In the genomic region with DNA sequence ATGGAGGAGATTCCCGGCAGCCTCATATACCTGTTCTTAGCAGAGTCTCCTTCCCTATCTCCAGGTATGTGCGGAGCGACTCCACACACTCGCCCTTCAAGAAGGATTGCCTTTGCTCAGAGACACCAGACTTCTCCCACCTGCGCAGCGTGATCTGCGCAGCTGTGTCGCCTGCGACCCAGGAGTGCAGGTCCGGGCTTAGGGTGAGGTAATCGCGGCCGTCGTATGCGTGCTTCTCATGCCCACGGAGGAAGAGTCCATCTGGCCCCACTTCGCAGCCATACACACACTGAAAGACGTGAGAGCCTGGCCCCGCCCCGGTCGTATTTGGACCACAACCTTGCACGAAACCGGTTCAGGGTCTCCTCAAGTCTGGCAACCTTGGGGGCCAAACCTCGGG, we compare ENCODE assay signal across 12 mouse cellular contexts. TPM values are rescaled to one million over a fixed set of nuclear protein-coding genes. Genes with fewer than 3 reads are reported as not detected.
A peak's percentile ranks its signal among the peaks of the same experiment; 100 is the strongest.
DNase-seq lines count a peak whose midpoint lies in the region; ATAC-seq and TF ChIP-seq lines count a peak whose summit lies in the region.
"Had no signal": no experiment of that assay in that cellular context is flagged by ENCODE, and none has a peak within 500 bp of the region (broad histone marks: within the 10 kb centered on the region; RNA-seq: fewer than 3 reads in every experiment).

No protein-coding gene starts in this region.

- H3K4me1 ChIP-seq in heart, embryonic 15.5 days (replicated peaks), result peaks cover 8% of the 10 kb centered on the region; the same call in 1 of the 2 replicates
- peaks cover 11 to 21% of the 10 kb centered on the region in 2 experiments for H3K4me1 ChIP-seq in ES-E14 (ENCODE audit: control insufficient read depth in 2 of 2, insufficient read depth in 2 of 2, low read length in 2 of 2, poor library complexity in 1 of 2)
- H3K4me1 ChIP-seq in forebrain, embryonic 16.5 days (replicated peaks; ENCODE audit: control insufficient read depth, insufficient read depth, low read length), result no peaks in the 10 kb centered on the region
- H3K4me1 ChIP-seq in midbrain, embryonic 11.5 days (ENCODE audit: control insufficient read depth, insufficient read depth, low read length), result no peaks in the 10 kb centered on the region

- peaks cover 23% of the 10 kb centered on the region for H3K27me3 ChIP-seq in heart, embryonic 15.5 days
- H3K27me3 ChIP-seq in forebrain, embryonic 16.5 days (replicated peaks; ENCODE audit: control insufficient read depth, insufficient read depth, low read length), result peaks cover 19% of the 10 kb centered on the region
- H3K27me3 ChIP-seq in midbrain, embryonic 11.5 days (ENCODE audit: control insufficient read depth, insufficient read depth, low read length), result peaks cover 24% of the 10 kb centered on the region

- no peak overlapping the region for H3K27ac ChIP-seq in heart, embryonic 15.5 days
- H3K27ac ChIP-seq in ES-E14 (ENCODE audit: insufficient read depth, low read depth, low read length, poor library complexity, severe bottlenecking), result peak overlapping the region; percentile 75
- H3K27ac ChIP-seq in forebrain, embryonic 16.5 days (ENCODE audit: low read length), result no peak overlapping the region
- H3K27ac ChIP-seq in midbrain, embryonic 11.5 days (ENCODE audit: low read depth, low read length), result no peak overlapping the region

- DNase-seq in heart, adult 8-10 months (ENCODE audit: low spot score), result no peak
- no peak for DNase-seq in ES-E14 (ENCODE audit: low read depth, low spot score)
- DNase-seq in midbrain, embryonic 11.5 days (ENCODE audit: low spot score, missing footprints), result peak; percentile 87
- no peak for DNase-seq in c-Kit-positive CD71-positive TER-119-positive erythroid progenitor cells, embryonic 14.5 days (ENCODE audit: low spot score)
- no peak for DNase-seq in frontal cortex, postnatal 10 days (ENCODE audit: low spot score in 2 of 2)
- DNase-seq: adrenal gland, postnatal 10 days; liver; thymus, postnatal 14 days had no signal

- no peaks in the 10 kb centered on the region for H3K9me3 ChIP-seq in heart, embryonic 15.5 days (replicated peaks)
- no peaks in the 10 kb centered on the region for H3K9me3 ChIP-seq in ES-E14 (ENCODE audit: control insufficient read depth, insufficient read depth, low read depth, low read length)
- no peaks in the 10 kb centered on the region for H3K9me3 ChIP-seq in forebrain, embryonic 16.5 days (ENCODE audit: control insufficient read depth, low read length)
- no peaks in the 10 kb centered on the region for H3K9me3 ChIP-seq in midbrain, embryonic 11.5 days (ENCODE audit: control insufficient read depth, low read length)

- peak overlapping the region; percentile 58 for H3K4me2 ChIP-seq in heart, embryonic 15.5 days
- H3K4me2 ChIP-seq in forebrain, embryonic 16.5 days (ENCODE audit: low read length), result peak overlapping the region; percentile 5; the same call in 1 of the 2 replicates
- H3K4me2 ChIP-seq in midbrain, embryonic 11.5 days, result peak overlapping the region; percentile 22; the same call in 1 of the 2 replicates

- H3K9ac ChIP-seq in heart, embryonic 15.5 days, result no peak overlapping the region
- peak overlapping the region; percentile 83 for H3K9ac ChIP-seq in ES-E14 (ENCODE audit: insufficient read depth, low read depth, low read length, poor library complexity, severe bottlenecking)
- no peak overlapping the region for H3K9ac ChIP-seq in forebrain, embryonic 16.5 days (replicated peaks; ENCODE audit: low read depth, low read length)
- H3K9ac ChIP-seq in midbrain, embryonic 11.5 days (ENCODE audit: low read length), result no peak overlapping the region

- in situ Hi-C loops in ES-E14 (cut with MboI; ENCODE audit: low sequenced_read_pairs in 2 of 2, unreplicated experiment in 2 of 2), result no loop called here

- H3K4me3 ChIP-seq in heart, embryonic 15.5 days, result peak overlapping the region; percentile 28
- peak overlapping the region; percentile 69 to 81 for H3K4me3 ChIP-seq in ES-E14 (ENCODE audit: insufficient read depth in 1 of 2, low read depth in 1 of 2, low read length in 2 of 2, poor library complexity in 1 of 2, severe bottlenecking in 1 of 2)
- H3K4me3 ChIP-seq in forebrain, embryonic 16.5 days (replicated peaks; ENCODE audit: low read length), result 0 out of 2 replicates have a peak overlapping the region, but pooled peaks have one; percentile 9
- H3K4me3 ChIP-seq in midbrain, embryonic 11.5 days (ENCODE audit: low read depth, low read length), result no peak overlapping the region

- WGBS in heart, embryonic 15.5 days, result 7% methylated on average over 24 of the region's 24 CpGs
- WGBS in forebrain, embryonic 16.5 days, result 6% methylated on average over 24 of the region's 24 CpGs
- WGBS in midbrain, embryonic 11.5 days, result 5% methylated on average over 24 of the region's 24 CpGs

- no peak for ATAC-seq in heart, embryonic 15.5 days (replicated peaks; ENCODE audit: insufficient number of reproducible peaks, insufficient read depth, low FRiP score, low read depth)
- 0 out of 2 replicates have a peak, but pooled peaks have one; percentile 12 for ATAC-seq in forebrain, embryonic 16.5 days
- peak; percentile 40; the same call in 1 of the 2 replicates for ATAC-seq in midbrain, embryonic 11.5 days (ENCODE audit: low FRiP score)
- no peak for ATAC-seq in monocyte, adult 5-6 weeks (replicated peaks; ENCODE audit: insufficient number of reproducible peaks, low FRiP score, low TSS enrichment, poor library complexity, severe bottlenecking)
- ATAC-seq: CD4-positive, CD25-positive, alpha-beta regulatory T cell, adult 4 months had no signal

- H3K36me3 ChIP-seq in heart, embryonic 15.5 days, result no peaks in the 10 kb centered on the region
- peaks cover 3% of the 10 kb centered on the region; the same call in 1 of the 2 replicates for H3K36me3 ChIP-seq in ES-E14 (ENCODE audit: control insufficient read depth, insufficient read depth, low read length, poor library complexity, severe bottlenecking)
- H3K36me3 ChIP-seq in forebrain, embryonic 16.5 days (ENCODE audit: control insufficient read depth, insufficient read depth), result no peaks in the 10 kb centered on the region
- no peaks in the 10 kb centered on the region for H3K36me3 ChIP-seq in midbrain, embryonic 11.5 days (ENCODE audit: control insufficient read depth, insufficient read depth, low read length)

TF ChIP-seq in ES-E14, 5 proteins besides CTCF, POLR2A, EP300 and RAD21:
- TF ChIP-seq MAFK (IDR thresholded peaks at IDR 0.05; ENCODE audit: insufficient read depth, low read depth, low read length), result no peak

RNA-seq across cellular contexts. Expression of a gene that starts 0.9 kb away (rescaled TPM):
- polyA plus RNA-seq in heart, embryonic 15.5 days (2015; fragmentation: Nextera tagmentation; extraction: Ambion mirVana), result 0.34 and 0.49 TPM in 2 replicates
- under 1 TPM in 1 of 4 experiments, not detected in 3; 0.25 TPM for total RNA-seq in heart, adult 8-10 months (2022)
- total RNA-seq in ES-E14 (2012; rRNA removed), result 49.4 and 55.4 TPM in 2 replicates
- polyA plus RNA-seq in forebrain, embryonic 16.5 days (2015; fragmentation: Nextera tagmentation; extraction: Ambion mirVana), result 1.6 and 2.3 TPM in 2 replicates
- polyA plus RNA-seq in midbrain, embryonic 11.5 days (2014; fragmentation: Nextera tagmentation; extraction: Ambion mirVana), result 0.41 and 0.67 TPM in 2 replicates
- not detected in 3 replicates for total RNA-seq in monocyte, adult 5-6 weeks (2017)
- total RNA-seq: adrenal gland, postnatal 10 days had no signal
- polyA plus RNA-seq: CD4-positive, CD25-positive, alpha-beta regulatory T cell, adult 4 months had no signal

RNA-seq across cellular contexts. Expression of a gene that starts 7.4 kb away (rescaled TPM):
- not detected in 2 replicates for polyA plus RNA-seq in heart, embryonic 15.5 days (2015; fragmentation: Nextera tagmentation; extraction: Ambion mirVana)
- 1 to 10 TPM in 2 of 4 experiments, under 1 TPM in 2; 0.50 to 1.4 (median 0.90) TPM for total RNA-seq in heart, adult 8-10 months (2022)
- 14.8 and 16.9 TPM in 2 replicates for total RNA-seq in ES-E14 (2012; rRNA removed)
- polyA plus RNA-seq in forebrain, embryonic 16.5 days (2015; fragmentation: Nextera tagmentation; extraction: Ambion mirVana), result 0.25 TPM in 1 of 2 replicates, not detected in the other
- polyA plus RNA-seq in midbrain, embryonic 11.5 days (2014; fragmentation: Nextera tagmentation; extraction: Ambion mirVana), result 0.39 TPM in 1 of 2 replicates, not detected in the other
- total RNA-seq in monocyte, adult 5-6 weeks (2017), result not detected in 3 replicates
- total RNA-seq: adrenal gland, postnatal 10 days had no signal
- polyA plus RNA-seq: CD4-positive, CD25-positive, alpha-beta regulatory T cell, adult 4 months had no signal

RNA-seq across cellular contexts. Expression of a gene that starts 12.5 kb away (rescaled TPM):
- polyA plus RNA-seq in heart, embryonic 15.5 days (2015; fragmentation: Nextera tagmentation; extraction: Ambion mirVana), result 32.4 and 40.4 TPM in 2 replicates
- 1 to 10 TPM in 3 of 4 experiments, under 1 TPM in 1; 0.87 to 2.4 (median 1.4) TPM for total RNA-seq in heart, adult 8-10 months (2022)
- total RNA-seq in ES-E14 (2012; rRNA removed), result 360 and 437 TPM in 2 replicates
- 351 and 383 TPM in 2 replicates for polyA plus RNA-seq in forebrain, embryonic 16.5 days (2015; fragmentation: Nextera tagmentation; extraction: Ambion mirVana)
- 89.9 and 102 TPM in 2 replicates for polyA plus RNA-seq in midbrain, embryonic 11.5 days (2014; fragmentation: Nextera tagmentation; extraction: Ambion mirVana)
- 0.64 to 3.4 TPM in 2 of 3 replicates, not detected in the other for total RNA-seq in monocyte, adult 5-6 weeks (2017)
- polyA plus RNA-seq: CD4-positive, CD25-positive, alpha-beta regulatory T cell, adult 4 months had no signal

RNA-seq across cellular contexts. Expression of a gene that starts 30.1 kb away (rescaled TPM):
- 6.2 and 7.4 TPM in 2 replicates for polyA plus RNA-seq in heart, embryonic 15.5 days (2015; fragmentation: Nextera tagmentation; extraction: Ambion mirVana)
- total RNA-seq in heart, adult 8-10 months (2022), result 10 to 100 TPM; 13.8 to 22.2 (median 15.3) TPM
- 13.8 and 15.1 TPM in 2 replicates for total RNA-seq in ES-E14 (2012; rRNA removed)
- polyA plus RNA-seq in forebrain, embryonic 16.5 days (2015; fragmentation: Nextera tagmentation; extraction: Ambion mirVana), result 4.8 and 5.1 TPM in 2 replicates
- 8.5 and 9.4 TPM in 2 replicates for polyA plus RNA-seq in midbrain, embryonic 11.5 days (2014; fragmentation: Nextera tagmentation; extraction: Ambion mirVana)
- 1.1 to 4.4 TPM (median 3.4 TPM) in 3 replicates for total RNA-seq in monocyte, adult 5-6 weeks (2017)

RNA-seq across cellular contexts. Expression of a gene that starts 30.1 kb away (rescaled TPM):
- polyA plus RNA-seq in heart, embryonic 15.5 days (2015; fragmentation: Nextera tagmentation; extraction: Ambion mirVana), result 41.2 and 47.4 TPM in 2 replicates
- 10 to 100 TPM; 22.3 to 27.7 (median 26.2) TPM for total RNA-seq in heart, adult 8-10 months (2022)
- 74.5 and 81.0 TPM in 2 replicates for total RNA-seq in ES-E14 (2012; rRNA removed)
- 58.9 and 66.9 TPM in 2 replicates for polyA plus RNA-seq in forebrain, embryonic 16.5 days (2015; fragmentation: Nextera tagmentation; extraction: Ambion mirVana)
- polyA plus RNA-seq in midbrain, embryonic 11.5 days (2014; fragmentation: Nextera tagmentation; extraction: Ambion mirVana), result 83.5 and 86.7 TPM in 2 replicates
- 28.2 to 45.0 TPM (median 30.5 TPM) in 3 replicates for total RNA-seq in monocyte, adult 5-6 weeks (2017)

Comparison
In these comparisons a context has a peak if more than half of its experiments do, and no peak if none do; other contexts are left out.
1. ATAC-seq: peak in forebrain, embryonic 16.5 days (single experiment) and midbrain, embryonic 11.5 days (single experiment); none in heart, embryonic 15.5 days (single experiment) and monocyte, adult 5-6 weeks (single experiment).
2. H3K4me2 ChIP-seq: peak in every context shown above with its lines; median percentile 58 in heart, embryonic 15.5 days; 22 in midbrain, embryonic 11.5 days; 5 in forebrain, embryonic 16.5 days.
3. RNA of a gene that starts 0.9 kb away (total RNA-seq): 49.4 to 55.4 TPM in ES-E14; 0.25 TPM in heart, adult 8-10 months and not detected in monocyte, adult 5-6 weeks; every median in the first group is over 10 times any median in the second.
4. RNA of a gene that starts 12.5 kb away (total RNA-seq): 360 to 437 TPM in ES-E14; 0.87 to 2.4 TPM in heart, adult 8-10 months and 0.64 to 3.4 TPM in monocyte, adult 5-6 weeks; every median in the first group is over 10 times any median in the second.